In the genomic region with DNA sequence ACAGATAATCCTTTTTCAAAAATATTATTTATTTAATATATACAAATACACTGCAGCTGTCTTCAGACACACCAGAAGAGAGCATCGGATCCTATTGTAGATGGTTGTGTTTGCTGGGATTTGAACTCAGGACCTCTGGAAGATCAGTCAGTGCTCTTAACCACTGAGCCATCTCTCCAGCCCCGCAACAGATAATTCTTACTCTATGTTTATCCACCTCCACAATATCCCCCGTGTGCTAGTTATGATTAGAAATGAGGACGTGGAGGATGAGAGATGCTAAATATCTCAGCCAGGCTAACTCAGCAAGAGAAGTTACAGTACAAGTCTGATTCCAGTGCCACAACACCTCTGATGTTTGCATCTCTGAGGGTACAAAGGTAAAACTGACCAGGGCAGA, we compare ENCODE assay signal across 24 mouse cellular contexts. TPM values are rescaled to one million over a fixed set of nuclear protein-coding genes. Genes with fewer than 3 reads are reported as not detected.
"Had no signal": no experiment of that assay in that cellular context is flagged by ENCODE, and none has a peak within 500 bp of the region (broad histone marks: within the 10 kb centered on the region; RNA-seq: fewer than 3 reads in every experiment).

No protein-coding gene starts in this region.

- DNase-seq: retina, postnatal 1 day; right cerebral cortex, adult 18-20 months; right cerebral cortex, postnatal 14 days; right cerebral cortex, postnatal 25 days; right cerebral cortex, postnatal 4 days; spleen, adult 18-20 months; thymus, adult 18-20 months; thymus, adult 2 months; thymus, postnatal 14 days; thymus, postnatal 25 days; thymus, postnatal 36 days; thymus, postnatal 4 days had no signal

- H3K9me3 ChIP-seq: neural tube, embryonic 13.5 days; neural tube, embryonic 15.5 days; stomach, embryonic 15.5 days had no signal

- H3K27ac ChIP-seq: neural tube, embryonic 13.5 days; neural tube, embryonic 15.5 days; stomach, embryonic 15.5 days; stomach, postnatal 0 days had no signal

- H3K4me3 ChIP-seq: neural tube, embryonic 13.5 days; neural tube, embryonic 15.5 days; stomach, embryonic 15.5 days had no signal

- H3K27me3 ChIP-seq: neural tube, embryonic 13.5 days; neural tube, embryonic 15.5 days; stomach, embryonic 15.5 days had no signal

- H3K4me1 ChIP-seq: stomach, embryonic 15.5 days had no signal

- H3K4me2 ChIP-seq: neural tube, embryonic 13.5 days; neural tube, embryonic 15.5 days; stomach, embryonic 15.5 days had no signal

- H3K9ac ChIP-seq: neural tube, embryonic 13.5 days; neural tube, embryonic 15.5 days; stomach, embryonic 15.5 days had no signal

RNA-seq across cellular contexts. Expression of gene Tmem253, which starts 21.0 kb away (rescaled TPM):
- total RNA-seq: neutrophil, adult 5-6 weeks had no signal
- polyA plus RNA-seq: neural tube, embryonic 13.5 days had no signal

RNA-seq across cellular contexts. Expression of gene Olfr221, which starts 47.8 kb away (rescaled TPM):
- total RNA-seq: neutrophil, adult 5-6 weeks had no signal
- polyA plus RNA-seq: neural tube, embryonic 13.5 days; neural tube, embryonic 14.5 days; neural tube, embryonic 15.5 days; small intestine, adult 2 months; spleen, adult 2 months; stomach, embryonic 14.5 days; stomach, embryonic 15.5 days; stomach, embryonic 16.5 days; stomach, postnatal 0 days; thymus, adult 2 months; thymus, postnatal 0 days; urinary bladder, adult 2 months had no signal
